Mouse (Mus musculus) cerebellum, adult 9-11 months (tissue): ENCODE measurements around the gene Cdk19.
"Not testable (repeated sequence)": the region's sequence is repeated elsewhere in the genome, so short reads cannot be mapped to it uniquely, and the experiment has no call there.

Experiments
- DNase-seq: peaks from one replicate; pipeline ENCODE4 v3.0.0; 2022

Cdk19 gene

GRCm38 (mm10) chr10:40491131-40491530, 151.8 kb downstream of the Cdk19 start:
- DNase-seq: no peak

- no peak for DNase-seq
Observed at GRCm38 (mm10) chr10:40491748-40492147, 152.4 kb downstream of the Cdk19 start.

- no peak for DNase-seq
Observed at GRCm38 (mm10) chr10:40494181-40495162, 155.1 kb downstream of the Cdk19 start.

- DNase-seq: no peak
Observed at GRCm38 (mm10) chr10:40497301-40498041, 158.1 kb downstream of the Cdk19 start.

GRCm38 (mm10) chr10:40498426-40498825, 159.1 kb downstream of the Cdk19 start:
- DNase-seq: no peak

- peak; percentile 67 for DNase-seq
Observed at GRCm38 (mm10) chr10:40499314-40500252, 160.2 kb downstream of the Cdk19 start.

GRCm38 (mm10) chr10:40500723-40501245, 161.4 kb downstream of the Cdk19 start:
- DNase-seq: no peak

GRCm38 (mm10) chr10:40502734-40503133, 163.4 kb downstream of the Cdk19 start:
- no peak for DNase-seq

GRCm38 (mm10) chr10:40510356-40510755, 171.0 kb downstream of the Cdk19 start:
- DNase-seq: no peak

GRCm38 (mm10) chr10:40511221-40511677, 171.9 kb downstream of the Cdk19 start:
- DNase-seq: no peak

GRCm38 (mm10) chr10:40512185-40512584, 172.8 kb downstream of the Cdk19 start:
- no peak for DNase-seq

GRCm38 (mm10) chr10:40512996-40513395, 173.6 kb downstream of the Cdk19 start:
- not testable (repeated sequence) for DNase-seq

- no peak for DNase-seq
Observed at GRCm38 (mm10) chr10:40515225-40515681, 175.9 kb downstream of the Cdk19 start.

- DNase-seq: peak; percentile 46
Observed at GRCm38 (mm10) chr10:40516421-40516820, 177.1 kb downstream of the Cdk19 start.

GRCm38 (mm10) chr10:40519586-40519985, 180.2 kb downstream of the Cdk19 start:
- DNase-seq: peak; percentile 38

GRCm38 (mm10) chr10:40521579-40521978, 182.2 kb downstream of the Cdk19 start:
- DNase-seq: no peak

GRCm38 (mm10) chr10:40523312-40523975, 184.1 kb downstream of the Cdk19 start:
- DNase-seq: no peak

- no peak for DNase-seq
Observed at GRCm38 (mm10) chr10:40524032-40524806, 184.9 kb downstream of the Cdk19 start.

- DNase-seq: peak; percentile 22
Observed at GRCm38 (mm10) chr10:40524991-40525390, 185.6 kb downstream of the Cdk19 start.

- no peak for DNase-seq
Observed at GRCm38 (mm10) chr10:40525616-40526155, 186.3 kb downstream of the Cdk19 start.
